Mouse (Mus musculus): ENCODE measurements around the gene Cdkn2b. TPM values are rescaled to one million over a fixed set of nuclear protein-coding genes. Genes with fewer than 3 reads are reported as not detected.

The Cdkn2b gene
- polyA plus RNA-seq, 1 experiment from 2014 or later: 0.31 TPM

- DNase-seq (ENCODE audit: low spot score): peak; percentile 75
- Histone ChIP-seq H3K36me3 (ENCODE audit: control insufficient read depth, insufficient read depth, low read length) (no peaks in the 10 kb centered on the region), H3K27me3 (ENCODE audit: control insufficient read depth, insufficient read depth, low read length) (peaks cover 76% of the 10 kb centered on the region), H3K4me3 (ENCODE audit: low read depth, low read length) (no peak overlapping the region), H3K4me2 (ENCODE audit: low read depth, low read length, severe bottlenecking) (peak overlapping the region; percentile 24; the same call in 1 of the 2 replicates), H3K27ac (ENCODE audit: low read depth, low read length) (no peak overlapping the region), H3K9ac (ENCODE audit: low read length) (no peak overlapping the region), H3K9me3 (ENCODE audit: control insufficient read depth, low read length) (no peaks in the 10 kb centered on the region), H3K4me1 (replicated peaks; ENCODE audit: control insufficient read depth, insufficient read depth, low read length) (no peaks in the 10 kb centered on the region; the same call in 1 of the 2 replicates)
- under 1% methylated on average over 25 of the region's 25 CpGs for WGBS
- peak; percentile 86 for ATAC-seq (replicated peaks; ENCODE audit: low FRiP score)
Measured at GRCm38 (mm10) chr4:89282036-89282566, 28.7 kb downstream of the Cdkn2b start.

- no peak for ATAC-seq (replicated peaks; ENCODE audit: low FRiP score)
- Histone ChIP-seq H3K4me3 (ENCODE audit: low read depth, low read length) (no peak overlapping the region), H3K36me3 (ENCODE audit: control insufficient read depth, insufficient read depth, low read length) (no peaks in the 10 kb centered on the region), H3K4me1 (replicated peaks; ENCODE audit: control insufficient read depth, insufficient read depth, low read length) (no peaks in the 10 kb centered on the region; the same call in 1 of the 2 replicates), H3K27ac (ENCODE audit: low read depth, low read length) (no peak overlapping the region), H3K27me3 (ENCODE audit: control insufficient read depth, insufficient read depth, low read length) (peaks cover 79% of the 10 kb centered on the region), H3K9me3 (ENCODE audit: control insufficient read depth, low read length) (no peaks in the 10 kb centered on the region), H3K4me2 (ENCODE audit: low read depth, low read length, severe bottlenecking) (no peak overlapping the region), H3K9ac (ENCODE audit: low read length) (no peak overlapping the region)
- DNase-seq (ENCODE audit: low spot score): no peak
- 4% methylated on average over 7 of the region's 7 CpGs for whole genome bisulfite sequencing
Measured at GRCm38 (mm10) chr4:89281236-89281635, 29.6 kb downstream of the Cdkn2b start.

GRCm38 (mm10) chr4:89279641-89280040 is 31.2 kb downstream of the Cdkn2b start:
- H3K27ac ChIP-seq (ENCODE audit: low read depth, low read length): no peak overlapping the region
- H3K9ac ChIP-seq (ENCODE audit: low read length): no peak overlapping the region
- no peaks in the 10 kb centered on the region for H3K9me3 ChIP-seq (ENCODE audit: control insufficient read depth, low read length)
- no peaks in the 10 kb centered on the region; the same call in 1 of the 2 replicates for H3K4me1 ChIP-seq (replicated peaks; ENCODE audit: control insufficient read depth, insufficient read depth, low read length)
- H3K36me3 ChIP-seq (ENCODE audit: control insufficient read depth, insufficient read depth, low read length): no peaks in the 10 kb centered on the region
- no peak overlapping the region for H3K4me2 ChIP-seq (ENCODE audit: low read depth, low read length, severe bottlenecking)
- no peak for DNase-seq (ENCODE audit: low spot score)
- H3K4me3 ChIP-seq (ENCODE audit: low read depth, low read length): no peak overlapping the region
- no peak for ATAC-seq (replicated peaks; ENCODE audit: low FRiP score)
- H3K27me3 ChIP-seq (ENCODE audit: control insufficient read depth, insufficient read depth, low read length): peaks cover 86% of the 10 kb centered on the region
- WGBS: 2% methylated on average over 2 of the region's 2 CpGs

- WGBS: 6% methylated on average over 5 of the region's 5 CpGs
- Histone ChIP-seq H3K27ac (ENCODE audit: low read depth, low read length) (no peak overlapping the region), H3K9me3 (ENCODE audit: control insufficient read depth, low read length) (no peaks in the 10 kb centered on the region), H3K4me1 (replicated peaks; ENCODE audit: control insufficient read depth, insufficient read depth, low read length) (peaks cover 2% of the 10 kb centered on the region; the same call in 1 of the 2 replicates), H3K4me2 (ENCODE audit: low read depth, low read length, severe bottlenecking) (no peak overlapping the region), H3K9ac (ENCODE audit: low read length) (no peak overlapping the region), H3K36me3 (ENCODE audit: control insufficient read depth, insufficient read depth, low read length) (no peaks in the 10 kb centered on the region), H3K27me3 (ENCODE audit: control insufficient read depth, insufficient read depth, low read length) (peaks cover 88% of the 10 kb centered on the region), H3K4me3 (ENCODE audit: low read depth, low read length) (no peak overlapping the region)
- no peak for DNase-seq (ENCODE audit: low spot score)
- no peak for ATAC-seq (replicated peaks; ENCODE audit: low FRiP score)
Measured at GRCm38 (mm10) chr4:89277381-89277940, 33.4 kb downstream of the Cdkn2b start.

- no peak overlapping the region for H3K9ac ChIP-seq (ENCODE audit: low read length)
- no peak for ATAC-seq (replicated peaks; ENCODE audit: low FRiP score)
- no peaks in the 10 kb centered on the region for H3K9me3 ChIP-seq (ENCODE audit: control insufficient read depth, low read length)
- no peak overlapping the region for H3K4me2 ChIP-seq (ENCODE audit: low read depth, low read length, severe bottlenecking)
- no peak overlapping the region for H3K4me3 ChIP-seq (ENCODE audit: low read depth, low read length)
- no peak overlapping the region for H3K27ac ChIP-seq (ENCODE audit: low read depth, low read length)
- under 1% methylated on average over 37 of the region's 37 CpGs for WGBS
- peaks cover 88% of the 10 kb centered on the region for H3K27me3 ChIP-seq (ENCODE audit: control insufficient read depth, insufficient read depth, low read length)
- DNase-seq (ENCODE audit: low spot score): no peak
- H3K4me1 ChIP-seq (replicated peaks; ENCODE audit: control insufficient read depth, insufficient read depth, low read length): peaks cover 2% of the 10 kb centered on the region; the same call in 1 of the 2 replicates
- H3K36me3 ChIP-seq (ENCODE audit: control insufficient read depth, insufficient read depth, low read length): no peaks in the 10 kb centered on the region
Measured at GRCm38 (mm10) chr4:89276669-89277219, 34.1 kb downstream of the Cdkn2b start.

GRCm38 (mm10) chr4:89275811-89276584 is 34.8 kb downstream of the Cdkn2b start:
- peaks cover 86% of the 10 kb centered on the region for H3K27me3 ChIP-seq (ENCODE audit: control insufficient read depth, insufficient read depth, low read length)
- H3K4me1 ChIP-seq (replicated peaks; ENCODE audit: control insufficient read depth, insufficient read depth, low read length): peaks cover 2% of the 10 kb centered on the region; the same call in 1 of the 2 replicates
- no peaks in the 10 kb centered on the region for H3K36me3 ChIP-seq (ENCODE audit: control insufficient read depth, insufficient read depth, low read length)
- no peaks in the 10 kb centered on the region for H3K9me3 ChIP-seq (ENCODE audit: control insufficient read depth, low read length)
- no peak overlapping the region for H3K4me3 ChIP-seq (ENCODE audit: low read depth, low read length)
- H3K27ac ChIP-seq (ENCODE audit: low read depth, low read length): no peak overlapping the region
- WGBS: 1% methylated on average over 25 of the region's 25 CpGs
- DNase-seq (ENCODE audit: low spot score) (no peak), ATAC-seq (replicated peaks; ENCODE audit: low FRiP score) (no peak)
- no peak overlapping the region for H3K9ac ChIP-seq (ENCODE audit: low read length)
- no peak overlapping the region for H3K4me2 ChIP-seq (ENCODE audit: low read depth, low read length, severe bottlenecking)

GRCm38 (mm10) chr4:89274829-89275548 is 35.9 kb downstream of the Cdkn2b start:
- no peaks in the 10 kb centered on the region for H3K9me3 ChIP-seq (ENCODE audit: control insufficient read depth, low read length)
- no peaks in the 10 kb centered on the region for H3K36me3 ChIP-seq (ENCODE audit: control insufficient read depth, insufficient read depth, low read length)
- 1% methylated on average over 24 of the region's 24 CpGs for WGBS
- H3K9ac ChIP-seq (ENCODE audit: low read length): no peak overlapping the region
- H3K27ac ChIP-seq (ENCODE audit: low read depth, low read length): no peak overlapping the region
- H3K27me3 ChIP-seq (ENCODE audit: control insufficient read depth, insufficient read depth, low read length): peaks cover 87% of the 10 kb centered on the region
- no peak overlapping the region for H3K4me3 ChIP-seq (ENCODE audit: low read depth, low read length)
- 0 out of 2 replicates have a peak, but pooled peaks have one; percentile 29 for ATAC-seq (replicated peaks; ENCODE audit: low FRiP score)
- H3K4me2 ChIP-seq (ENCODE audit: low read depth, low read length, severe bottlenecking): no peak overlapping the region
- peaks cover 2% of the 10 kb centered on the region; the same call in 1 of the 2 replicates for H3K4me1 ChIP-seq (replicated peaks; ENCODE audit: control insufficient read depth, insufficient read depth, low read length)
- DNase-seq (ENCODE audit: low spot score): no peak

GRCm38 (mm10) chr4:89274006-89274405 is 36.8 kb downstream of the Cdkn2b start:
- no peaks in the 10 kb centered on the region for H3K36me3 ChIP-seq (ENCODE audit: control insufficient read depth, insufficient read depth, low read length)
- no peak overlapping the region for H3K27ac ChIP-seq (ENCODE audit: low read depth, low read length)
- no peak for ATAC-seq (replicated peaks; ENCODE audit: low FRiP score)
- no peak overlapping the region for H3K4me2 ChIP-seq (ENCODE audit: low read depth, low read length, severe bottlenecking)
- H3K4me3 ChIP-seq (ENCODE audit: low read depth, low read length): no peak overlapping the region
- WGBS: 1% methylated on average over 14 of the region's 14 CpGs
- DNase-seq (ENCODE audit: low spot score): no peak
- no peak overlapping the region for H3K9ac ChIP-seq (ENCODE audit: low read length)
- H3K9me3 ChIP-seq (ENCODE audit: control insufficient read depth, low read length): no peaks in the 10 kb centered on the region
- H3K4me1 ChIP-seq (replicated peaks; ENCODE audit: control insufficient read depth, insufficient read depth, low read length): peaks cover 2% of the 10 kb centered on the region; the same call in 1 of the 2 replicates
- H3K27me3 ChIP-seq (ENCODE audit: control insufficient read depth, insufficient read depth, low read length): peaks cover 81% of the 10 kb centered on the region
